Mouse (Mus musculus): ENCODE results near the gene Grwd1. TPM values are rescaled to one million over a fixed set of nuclear protein-coding genes. Genes with fewer than 3 reads are reported as not detected.

The Grwd1 gene
- total RNA-seq, 2 experiments from 2014 or later, result 39.4 to 67.7 TPM

DNA sequence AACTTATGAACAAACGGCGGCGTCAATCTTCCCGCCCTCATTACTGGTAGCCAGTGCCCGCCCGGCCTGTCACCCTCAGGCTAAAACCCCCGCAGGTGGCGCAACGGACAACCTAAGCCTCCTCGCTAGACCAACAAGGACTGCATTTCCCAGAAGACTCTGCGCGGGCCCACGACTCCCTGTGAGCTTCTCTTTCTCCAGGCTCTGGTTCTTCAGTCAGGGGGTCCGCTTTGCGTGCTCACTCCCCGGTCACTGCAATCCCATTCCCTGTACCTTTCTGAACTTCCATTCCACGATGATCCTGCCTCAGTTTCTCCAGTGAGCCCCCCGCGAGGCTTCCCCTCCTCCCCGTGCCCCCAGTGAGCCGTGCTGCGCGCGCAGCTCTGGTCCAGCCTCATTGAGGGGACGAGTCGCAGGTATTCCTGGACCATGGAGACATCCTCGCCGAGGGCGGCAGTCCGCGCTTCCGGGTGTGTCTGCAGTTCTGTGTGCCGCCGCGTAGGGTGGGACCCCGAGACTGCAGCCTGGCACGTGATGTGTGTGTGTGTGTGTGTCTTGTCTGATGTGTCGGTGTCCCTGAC, 47.1 kb downstream of the Grwd1 start, which contains the start of gene Lmtk3:
Gene Lmtk3 (plus strand): TSS at position 228 of the 581 bp plus-strand sequence.
- peak; percentile 41 for ATAC-seq (replicated peaks; ENCODE audit: low FRiP score, low TSS enrichment, poor library complexity, severe bottlenecking)

- no peak for ATAC-seq (replicated peaks; ENCODE audit: low FRiP score, low TSS enrichment, poor library complexity, severe bottlenecking)
These were observed 48.5 kb downstream of the Grwd1 start for GRCm38 (mm10) chr7:45782271-45782670.

DNA sequence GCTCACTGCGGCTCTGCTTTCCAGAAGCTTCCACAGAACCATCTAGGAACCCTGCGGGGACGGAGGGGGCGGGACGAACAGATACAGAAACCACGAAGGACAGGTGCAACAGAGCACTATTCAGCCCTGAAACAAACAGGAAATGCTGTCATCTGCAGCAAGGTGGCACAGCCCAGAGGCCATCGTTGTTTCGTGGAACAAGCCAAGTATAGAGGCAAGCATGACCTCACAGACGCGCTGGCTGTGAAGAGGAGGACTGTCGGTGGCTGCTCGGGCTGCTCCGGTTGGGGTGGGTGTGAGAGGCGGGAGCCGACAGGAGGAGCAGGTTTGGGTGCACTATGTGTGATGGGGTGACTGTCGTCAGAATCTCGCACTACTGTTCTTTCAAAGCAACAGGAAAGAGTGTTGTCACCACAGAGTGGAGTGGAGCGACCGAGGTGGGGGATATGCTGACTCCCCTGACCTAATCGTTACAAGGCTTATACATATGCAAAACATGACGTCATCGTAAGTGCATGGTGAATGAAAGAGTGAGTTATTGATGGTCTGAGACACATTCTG, 51.6 kb downstream of the Grwd1 start:
- ATAC-seq (replicated peaks; ENCODE audit: low FRiP score, low TSS enrichment, poor library complexity, severe bottlenecking), result no peak; the same call in 1 of the 2 replicates

GRCm38 (mm10) chr7:45775237-45775636, 55.5 kb downstream of the Grwd1 start:
- ATAC-seq (replicated peaks; ENCODE audit: low FRiP score, low TSS enrichment, poor library complexity, severe bottlenecking), result no peak

Other genes starting within 250 kb of the Grwd1 start
- not detected in 2 replicates for gene Fgf21, start 215.5 kb downstream of the Grwd1 start, total RNA-seq (2014; fragmentation: Nextera tagmentation)
- not detected in 2 replicates for gene Fgf21, start 215.5 kb downstream of the Grwd1 start, total RNA-seq (2017)
- gene Fut1, start 213.7 kb downstream of the Grwd1 start, total RNA-seq (2014; fragmentation: Nextera tagmentation), result not detected in 2 replicates
- not detected in 2 replicates for gene Fut1, start 213.7 kb downstream of the Grwd1 start, total RNA-seq (2017)
- gene Izumo1, start 209.1 kb downstream of the Grwd1 start, total RNA-seq (2014; fragmentation: Nextera tagmentation), result not detected in 2 replicates
- not detected in 2 replicates for gene Izumo1, start 209.1 kb downstream of the Grwd1 start, total RNA-seq (2017)
- gene Rasip1, start 203.5 kb downstream of the Grwd1 start, total RNA-seq (2014; fragmentation: Nextera tagmentation), result not detected in 2 replicates
- gene Rasip1, start 203.5 kb downstream of the Grwd1 start, total RNA-seq (2017), result not detected in 2 replicates
- gene Mamstr, start 191.0 kb downstream of the Grwd1 start, total RNA-seq (2014; fragmentation: Nextera tagmentation), result not detected in 2 replicates
- not detected in 2 replicates for gene Mamstr, start 191.0 kb downstream of the Grwd1 start, total RNA-seq (2017)
- gene Fut2, start 164.6 kb downstream of the Grwd1 start, total RNA-seq (2014; fragmentation: Nextera tagmentation), result not detected in 2 replicates
- gene Fut2, start 164.6 kb downstream of the Grwd1 start, total RNA-seq (2017), result not detected in 2 replicates
- gene Ntn5, start 146.9 kb downstream of the Grwd1 start, total RNA-seq (2014; fragmentation: Nextera tagmentation), result not detected in 2 replicates
- not detected in 2 replicates for gene Ntn5, start 146.9 kb downstream of the Grwd1 start, total RNA-seq (2017)
- gene Sec1, start 136.5 kb downstream of the Grwd1 start, total RNA-seq (2014; fragmentation: Nextera tagmentation), result not detected in 2 replicates
- gene Sec1, start 136.5 kb downstream of the Grwd1 start, total RNA-seq (2017), result not detected in 2 replicates
- not detected in 2 replicates for gene Car11, start 131.1 kb downstream of the Grwd1 start, total RNA-seq (2014; fragmentation: Nextera tagmentation)
- not detected in 2 replicates for gene Car11, start 131.1 kb downstream of the Grwd1 start, total RNA-seq (2017)
- 7.1 and 9.1 TPM in 2 replicates for gene Dbp, start 125.9 kb downstream of the Grwd1 start, total RNA-seq (2014; fragmentation: Nextera tagmentation)
- gene Dbp, start 125.9 kb downstream of the Grwd1 start, total RNA-seq (2017), result 5.6 and 6.2 TPM in 2 replicates
- 2,679 and 3,223 TPM in 2 replicates for gene Rpl18, start 115.5 kb downstream of the Grwd1 start, total RNA-seq (2014; fragmentation: Nextera tagmentation)
- gene Rpl18, start 115.5 kb downstream of the Grwd1 start, total RNA-seq (2017), result 1,594 and 2,062 TPM in 2 replicates
- 16.3 and 19.8 TPM in 2 replicates for gene Sphk2, start 112.9 kb downstream of the Grwd1 start, total RNA-seq (2014; fragmentation: Nextera tagmentation)
- 7.5 and 7.8 TPM in 2 replicates for gene Sphk2, start 112.9 kb downstream of the Grwd1 start, total RNA-seq (2017)
- 1.1 and 2.1 TPM in 2 replicates for gene Fam83e, start 109.7 kb downstream of the Grwd1 start, total RNA-seq (2014; fragmentation: Nextera tagmentation)
- 0.61 and 2.9 TPM in 2 replicates for gene Fam83e, start 109.7 kb downstream of the Grwd1 start, total RNA-seq (2017)
- not detected in 2 replicates for gene Spaca4, start 105.1 kb downstream of the Grwd1 start, total RNA-seq (2014; fragmentation: Nextera tagmentation)
- gene Spaca4, start 105.1 kb downstream of the Grwd1 start, total RNA-seq (2017), result not detected in 2 replicates
- gene Lmtk3, start 47.2 kb downstream of the Grwd1 start, total RNA-seq (2014; fragmentation: Nextera tagmentation), result not detected in 2 replicates
- gene Lmtk3, start 47.2 kb downstream of the Grwd1 start, total RNA-seq (2017), result not detected in 2 replicates
- gene Sult2b1, start 46.3 kb downstream of the Grwd1 start, total RNA-seq (2014; fragmentation: Nextera tagmentation), result 0.84 TPM in 1 of 2 replicates, not detected in the other
- gene Sult2b1, start 46.3 kb downstream of the Grwd1 start, total RNA-seq (2017), result not detected in 2 replicates
- gene Cyth2, start 16.4 kb downstream of the Grwd1 start, total RNA-seq (2014; fragmentation: Nextera tagmentation), result 27.2 and 30.8 TPM in 2 replicates
- 36.9 and 38.0 TPM in 2 replicates for gene Cyth2, start 16.4 kb downstream of the Grwd1 start, total RNA-seq (2017)
- gene Kcnj14, start 6.2 kb downstream of the Grwd1 start, total RNA-seq (2014; fragmentation: Nextera tagmentation), result not detected in 2 replicates
- gene Kcnj14, start 6.2 kb downstream of the Grwd1 start, total RNA-seq (2017), result not detected in 2 replicates
- 76.7 and 91.3 TPM in 2 replicates for gene Kdelr1, start 41.8 kb upstream of the Grwd1 start, total RNA-seq (2014; fragmentation: Nextera tagmentation)
- gene Kdelr1, start 41.8 kb upstream of the Grwd1 start, total RNA-seq (2017), result 44.4 and 50.2 TPM in 2 replicates
- gene Grin2d, start 47.4 kb upstream of the Grwd1 start, total RNA-seq (2014; fragmentation: Nextera tagmentation), result 0.92 TPM in 1 of 2 replicates, not detected in the other
- 0.23 TPM in 1 of 2 replicates, not detected in the other for gene Grin2d, start 47.4 kb upstream of the Grwd1 start, total RNA-seq (2017)
- not detected in 2 replicates for gene Syngr4, start 65.8 kb upstream of the Grwd1 start, total RNA-seq (2014; fragmentation: Nextera tagmentation)
- gene Syngr4, start 65.8 kb upstream of the Grwd1 start, total RNA-seq (2017), result not detected in 2 replicates
- 9.1 and 10.3 TPM in 2 replicates for gene Tmem143, start 66.0 kb upstream of the Grwd1 start, total RNA-seq (2014; fragmentation: Nextera tagmentation)
- gene Tmem143, start 66.0 kb upstream of the Grwd1 start, total RNA-seq (2017), result 7.3 and 11.3 TPM in 2 replicates
- 167 and 180 TPM in 2 replicates for gene Emp3, start 90.5 kb upstream of the Grwd1 start, total RNA-seq (2014; fragmentation: Nextera tagmentation)
- 109 and 112 TPM in 2 replicates for gene Emp3, start 90.5 kb upstream of the Grwd1 start, total RNA-seq (2017)
- 2.3 and 5.3 TPM in 2 replicates for gene Ccdc114, start 93.1 kb upstream of the Grwd1 start, total RNA-seq (2014; fragmentation: Nextera tagmentation)
- gene Ccdc114, start 93.1 kb upstream of the Grwd1 start, total RNA-seq (2017), result 4.1 and 4.6 TPM in 2 replicates
- gene Abcc6, start 199.4 kb upstream of the Grwd1 start, total RNA-seq (2014; fragmentation: Nextera tagmentation), result not detected in 2 replicates
- gene Abcc6, start 199.4 kb upstream of the Grwd1 start, total RNA-seq (2017), result not detected in 2 replicates
- gene Nomo1, start 202.8 kb upstream of the Grwd1 start, total RNA-seq (2014; fragmentation: Nextera tagmentation), result 86.4 and 105 TPM in 2 replicates
- gene Nomo1, start 202.8 kb upstream of the Grwd1 start, total RNA-seq (2017), result 76.8 and 89.3 TPM in 2 replicates

Measured in megakaryocyte-erythroid progenitor cell, adult 5-6 weeks (primary cell).